Mouse (Mus musculus) large intestine, adult 2 months (tissue): ENCODE results near the gene Ddx11. TPM values are rescaled to one million over a fixed set of nuclear protein-coding genes. Genes with fewer than 3 reads are reported as not detected.
"Not testable (repeated sequence)": the region's sequence is repeated elsewhere in the genome, so short reads cannot be mapped to it uniquely, and the experiment has no call there.

Experiments used
- DNase-seq: peaks from one replicate; pipeline ENCODE4 v3.0.0-alpha.2; 2012; ENCODE audit warnings: low read depth, low spot score
- WGBS: fragments of 180-500 bp; shearing (Covaris S2); methylation state at CpG from one replicate; pipeline ENCODE4 v1.1.7; 2018; 5-methylcytosine and 5-hydroxymethylcytosine counted together
- polyA plus RNA-seq: library from polyadenylated mRNA; depleted of rRNA; stranded (reverse); fragments of >200 nt; gene quantifications from 2 replicates; pipeline ENCODE4 v1.2.3, GENCODE M21; 2012

Ddx11 gene
- polyA plus RNA-seq, 1 experiment = 5.6 TPM

DNA sequence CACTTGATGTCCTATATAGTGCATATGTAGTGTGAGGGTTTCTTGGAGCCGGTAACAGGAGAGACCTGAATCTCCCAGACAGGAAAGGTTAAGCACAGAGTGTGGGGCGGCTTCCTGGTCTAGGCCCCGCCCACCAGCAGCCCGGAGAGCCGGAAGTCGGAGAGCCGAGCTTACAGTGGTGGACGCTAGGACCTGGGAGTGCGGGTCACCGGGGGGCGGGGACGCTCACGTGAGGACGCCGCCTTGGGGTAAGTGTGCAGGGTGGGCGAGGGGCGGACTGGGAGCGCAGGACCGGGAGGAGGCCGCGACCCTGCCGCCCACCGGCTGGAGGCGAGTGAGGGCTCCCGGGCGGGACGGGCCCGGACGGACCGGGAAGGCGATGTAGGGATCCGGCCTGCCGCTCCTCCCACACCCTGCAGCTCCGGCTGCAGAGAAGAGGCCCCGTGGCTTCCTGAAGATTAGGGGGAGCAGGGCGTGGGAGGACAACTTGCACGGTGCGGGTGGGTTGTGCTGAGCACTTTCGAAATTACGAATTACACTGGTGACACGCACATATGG is 11.8 kb upstream of the Ddx11 start, which contains the start of gene Washc1:
TSS of gene Washc1 (plus strand) at position 144 of the 558 bp plus-strand sequence.
- peak; percentile 75 for DNase-seq
- WGBS = under 1% methylated on average over 41 of the region's 41 CpGs

DNA sequence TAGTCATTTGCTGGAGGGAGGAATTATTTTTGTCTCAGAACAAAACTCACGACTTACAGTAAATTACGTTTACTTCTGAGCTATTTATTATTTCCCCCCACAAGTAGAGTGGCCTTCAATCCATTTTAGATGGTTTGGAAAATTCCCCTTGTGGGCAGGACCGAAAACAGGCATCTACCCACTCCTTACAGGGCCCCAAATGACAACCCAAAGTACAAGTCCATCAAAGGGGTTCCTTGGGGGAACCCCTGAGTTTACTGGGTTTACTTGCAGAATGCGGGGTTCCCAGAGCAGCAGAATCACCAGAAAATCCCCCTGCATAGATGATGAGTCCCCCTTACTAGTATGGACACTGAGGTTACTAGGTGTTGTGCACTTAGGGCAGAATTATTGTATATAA is 11.2 kb upstream of the Ddx11 start:
- WGBS = 14% methylated on average over 4 of the region's 4 CpGs
- no peak for DNase-seq

- no peak for DNase-seq
- WGBS = 83% methylated on average over 8 of the region's 8 CpGs
Measured at GRCm38 (mm10) chr17:66118991-66119390, 4.3 kb upstream of the Ddx11 start.

DNA sequence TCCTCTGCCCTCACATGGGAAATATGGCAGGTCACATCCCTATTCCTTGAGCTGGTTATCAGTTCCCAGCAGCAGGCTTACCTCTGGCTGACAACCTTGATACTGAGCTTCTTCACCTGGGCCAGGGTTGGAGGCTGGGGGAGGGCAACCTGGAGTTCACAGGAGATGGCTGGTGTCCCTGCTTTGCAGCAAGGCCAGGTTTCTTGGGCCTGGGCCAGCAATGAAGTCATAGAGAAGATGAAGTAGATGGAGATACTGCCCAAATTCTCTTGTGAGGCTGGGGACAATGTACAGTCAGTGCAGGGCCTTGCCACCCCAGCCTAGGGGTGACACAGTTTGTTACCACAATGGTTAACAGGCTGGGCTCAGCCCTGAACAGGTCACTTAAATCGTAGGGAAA is 2.6 kb upstream of the Ddx11 start:
- DNase-seq = no peak
- WGBS = 46% methylated on average over 1 of the region's 1 CpGs

DNA sequence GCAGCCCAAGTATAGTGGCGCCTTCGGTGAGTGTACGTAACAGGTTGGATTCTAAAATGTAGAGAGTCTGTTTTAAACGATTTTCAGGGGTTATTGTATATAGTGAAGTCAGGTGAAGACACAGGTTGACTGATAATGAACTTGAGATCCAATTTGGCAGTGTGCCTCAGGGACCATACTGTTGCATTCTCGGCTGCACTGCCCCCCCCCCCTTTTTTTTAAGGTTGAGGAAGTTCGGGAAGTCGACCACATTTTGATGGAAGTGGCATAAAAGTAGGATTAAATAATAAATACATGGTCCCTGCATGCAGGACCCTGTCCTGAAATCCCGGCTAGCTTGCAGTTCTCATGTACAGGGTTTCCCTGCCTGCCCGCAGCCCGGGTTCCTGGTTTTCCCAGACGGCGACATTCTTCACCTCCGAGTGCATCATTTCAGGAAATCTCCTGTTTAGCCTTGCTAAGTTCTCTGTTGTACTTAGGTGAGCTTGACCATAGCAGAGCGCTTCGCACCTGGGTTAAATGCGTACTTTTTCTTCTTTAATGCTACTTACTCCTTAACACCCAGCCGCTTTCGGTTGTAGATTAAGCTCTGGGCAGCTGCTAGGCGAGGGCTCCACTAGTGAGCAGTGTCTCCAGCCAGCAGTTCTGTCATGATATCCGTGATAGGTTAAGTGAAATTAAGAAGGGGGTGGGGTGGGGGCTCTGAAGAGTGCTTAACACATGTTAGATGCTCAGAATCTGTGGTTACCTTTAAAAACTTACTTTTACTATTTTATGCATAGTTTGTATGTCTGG is 693 bp downstream of the Ddx11 start:
- WGBS = 1% methylated on average over 20 of the region's 20 CpGs

DNA sequence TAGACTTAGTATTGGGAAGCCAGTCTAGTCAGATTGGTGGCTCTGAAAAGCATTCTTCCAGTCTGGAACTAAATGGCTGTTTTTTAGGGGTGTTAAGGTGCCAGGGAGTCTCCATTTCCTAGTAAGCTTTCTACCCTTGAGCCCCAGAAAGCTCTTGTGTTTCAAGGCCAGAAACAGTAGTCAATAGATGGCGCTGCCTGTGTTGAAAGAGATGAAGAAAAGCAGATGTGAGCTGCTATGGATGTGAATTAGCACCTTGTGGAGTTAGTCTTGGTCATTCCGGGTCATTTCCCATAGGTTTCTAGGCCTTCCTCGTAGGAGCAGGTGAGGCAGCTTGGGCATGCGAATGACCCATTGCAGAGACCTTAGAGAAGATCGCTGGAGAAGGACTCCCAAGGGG is 1.9 kb downstream of the Ddx11 start:
- 83% methylated on average over 5 of the region's 5 CpGs for WGBS
- DNase-seq = no peak

More for the DNA sequence above, 693 bp downstream of the Ddx11 start:
- DNase-seq = no peak

GRCm38 (mm10) chr17:66130371-66130770 is 7.1 kb downstream of the Ddx11 start:
- WGBS = 95% methylated on average over 9 of the region's 9 CpGs
- DNase-seq = no peak

- no peak for DNase-seq
- WGBS = 94% methylated on average over 4 of the region's 4 CpGs
Measured at GRCm38 (mm10) chr17:66131212-66131611, 7.9 kb downstream of the Ddx11 start.

DNA sequence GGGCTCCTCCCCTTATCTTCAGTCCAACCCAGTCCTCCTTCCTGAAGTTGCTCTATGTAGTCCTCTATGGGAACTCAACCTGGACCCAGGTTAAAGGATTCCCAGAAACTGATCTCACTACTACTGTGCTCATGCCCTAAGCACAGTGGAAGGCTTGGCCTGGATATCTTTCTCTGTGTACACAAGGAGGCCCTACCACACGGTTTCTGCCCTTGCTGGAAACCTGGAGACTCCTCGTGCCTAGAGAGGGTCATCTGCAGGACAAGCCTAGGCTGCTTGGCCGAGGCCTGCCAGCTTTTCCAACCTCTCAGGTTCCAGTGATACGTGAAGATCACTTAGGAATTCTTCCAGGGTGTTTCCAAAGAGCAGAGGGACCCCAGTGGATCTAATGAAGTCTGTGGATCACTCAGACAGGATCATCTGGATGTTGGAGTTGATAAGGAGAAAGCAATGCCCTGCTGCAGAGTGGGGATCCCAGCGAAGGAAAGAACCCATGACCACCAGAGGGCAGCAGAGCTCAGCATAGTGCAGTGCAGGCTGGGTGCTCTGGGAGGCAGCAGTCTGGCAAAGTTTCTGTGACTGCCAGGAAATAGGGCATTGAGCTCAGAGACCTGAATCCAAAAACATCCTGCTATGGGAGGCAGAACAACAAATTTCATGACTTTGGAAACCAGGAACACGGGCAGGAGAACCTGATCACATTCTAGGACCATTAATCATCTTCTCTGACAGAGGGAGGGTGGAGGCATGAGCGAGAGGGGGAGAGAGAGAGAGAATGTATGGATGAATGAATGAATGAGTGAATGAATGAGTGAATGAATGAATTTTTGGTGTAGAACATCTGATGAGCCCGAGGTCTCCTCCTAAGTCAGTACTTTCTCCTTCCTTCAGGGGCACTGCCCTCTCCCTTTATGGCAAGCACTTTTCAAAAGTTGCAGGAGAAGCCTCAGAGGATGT is 29.7 kb downstream of the Ddx11 start:
- DNase-seq = not testable (repeated sequence)
- 66% methylated on average over 6 of the region's 8 CpGs for WGBS

DNA sequence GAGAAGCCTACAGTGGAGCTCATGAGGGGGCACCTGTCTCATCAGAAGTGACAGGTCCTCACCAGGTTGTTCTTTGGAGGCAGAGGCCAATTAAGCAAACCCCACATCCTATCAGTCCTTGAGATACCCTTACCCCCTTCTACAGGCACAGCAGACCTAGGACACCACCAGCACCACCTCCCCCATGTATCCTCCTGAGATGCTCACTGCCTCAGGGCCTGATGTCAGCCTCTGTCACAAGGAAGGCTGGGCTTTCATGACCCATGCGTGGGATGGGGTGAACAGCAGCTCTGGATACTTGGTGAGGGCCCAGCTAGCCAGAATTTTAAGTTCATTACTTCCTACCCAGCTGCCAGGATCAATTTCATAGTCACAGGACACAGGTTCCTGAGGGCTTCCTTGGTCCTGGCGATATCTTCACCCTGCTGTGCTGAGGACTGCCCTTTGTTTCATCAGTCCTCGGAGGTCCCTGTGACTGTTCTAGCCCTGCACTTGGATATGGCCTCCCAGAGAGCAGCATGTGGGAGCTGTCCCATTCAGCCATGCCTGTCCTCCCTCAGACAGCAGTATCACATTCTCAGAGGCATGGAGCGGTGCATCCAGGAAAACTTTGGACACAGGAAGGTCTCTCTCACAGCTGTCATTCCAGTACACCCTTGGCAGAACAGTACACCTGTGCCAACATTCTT is 30.6 kb downstream of the Ddx11 start:
- WGBS = 89% methylated on average over 4 of the region's 4 CpGs
- DNase-seq = not testable (repeated sequence)

GRCm38 (mm10) chr17:66154876-66155275 is 31.6 kb downstream of the Ddx11 start:
- 63% methylated on average over 2 of the region's 2 CpGs for WGBS
- no peak for DNase-seq

DNA sequence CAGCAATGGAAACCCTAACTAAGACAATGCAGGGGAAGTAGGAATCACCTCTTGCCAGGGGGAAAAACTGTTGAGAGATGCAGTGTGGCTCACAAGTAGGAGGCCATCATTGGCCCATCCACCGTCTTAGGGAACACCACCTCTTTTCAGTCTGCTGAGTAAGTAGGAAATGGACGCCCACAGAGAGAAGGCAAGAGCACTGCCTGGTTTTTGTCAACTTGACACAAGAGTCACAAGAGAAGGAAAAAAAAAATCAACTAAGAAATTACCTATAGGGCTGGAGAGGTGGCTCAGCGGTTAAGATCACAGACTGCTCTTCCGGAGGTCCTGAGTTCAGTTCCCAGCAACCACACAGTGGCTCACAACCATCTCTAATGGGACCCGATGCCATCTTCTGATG is 35.0 kb downstream of the Ddx11 start:
- WGBS = 86% methylated on average over 5 of the region's 5 CpGs
- DNase-seq = no peak

GRCm38 (mm10) chr17:66167141-66167540 is 43.8 kb downstream of the Ddx11 start:
- 97% methylated on average over 5 of the region's 5 CpGs for WGBS
- not testable (repeated sequence) for DNase-seq

- WGBS = 90% methylated on average over 15 of the region's 15 CpGs
- DNase-seq = not testable (repeated sequence)
Measured at GRCm38 (mm10) chr17:66170971-66171370, 47.7 kb downstream of the Ddx11 start.

GRCm38 (mm10) chr17:66190577-66190976 is 67.3 kb downstream of the Ddx11 start:
- WGBS = 63% methylated on average over 8 of the region's 8 CpGs
- DNase-seq = no peak

DNA sequence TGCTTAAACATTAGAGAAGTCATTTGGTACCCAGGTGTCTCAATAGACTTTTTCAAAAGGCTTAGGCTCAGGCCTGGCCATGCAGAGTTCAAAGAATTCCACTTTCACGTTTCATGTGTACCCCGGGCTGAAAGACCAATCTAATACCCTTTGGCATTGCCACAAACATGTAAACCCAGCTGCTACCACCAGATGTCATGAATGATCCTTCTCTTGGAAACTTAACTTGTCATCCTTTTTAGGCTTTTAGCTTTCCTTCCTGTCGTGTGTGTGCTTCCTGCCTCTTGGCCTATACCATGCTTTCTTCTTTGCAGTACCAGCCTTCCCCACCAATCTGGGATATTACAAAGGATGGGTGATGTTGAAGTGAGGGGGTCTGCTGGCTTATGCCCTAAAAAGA is 73.7 kb downstream of the Ddx11 start:
- 28% methylated on average over 3 of the region's 3 CpGs for WGBS
- DNase-seq = no peak
